Mouse (Mus musculus): ENCODE data around the gene Dcst2. TPM values are rescaled to one million over a fixed set of nuclear protein-coding genes. Genes with fewer than 3 reads are reported as not detected.

Dcst2 gene
- total and polyA plus RNA-seq, 3 experiments = 0.06 TPM; not detected in 2

- Histone ChIP-seq H3K27me3 (ENCODE audit: control insufficient read depth in 1 of 2, insufficient read depth in 2 of 2, low read length in 2 of 2) (peaks cover 7 to 8% of the 10 kb centered on the region in 2 experiments; a peak in 2 of 4 replicates), H3K27ac (ENCODE audit: control insufficient read depth, low read depth, low read length) (no peak overlapping the region), H3K36me3 (ENCODE audit: control insufficient read depth in 1 of 2, insufficient read depth in 2 of 2, low read length in 2 of 2) (peaks cover 0 to 12% of the 10 kb centered on the region in 2 experiments; a peak in 2 of 4 replicates), H3K9me3 (replicated peaks; ENCODE audit: insufficient read depth, low read length) (no peaks in the 10 kb centered on the region), H3K79me2 (ENCODE audit: control insufficient read depth, insufficient read depth, low read length, poor library complexity) (no peaks in the 10 kb centered on the region), H3K4me3 (ENCODE audit: control insufficient read depth in 1 of 2, insufficient read depth in 1 of 2, low read depth in 2 of 2, low read length in 2 of 2) (no peak overlapping the region), H3K4me1 (ENCODE audit: control insufficient read depth in 1 of 2, insufficient read depth in 2 of 2, low read length in 2 of 2) (peaks cover 7 to 21% of the 10 kb centered on the region in 2 experiments), H3K9ac (ENCODE audit: control insufficient read depth, low read depth, low read length, poor library complexity, severe bottlenecking) (no peak overlapping the region)
- no peak for DNase-seq (ENCODE audit: low read depth, low spot score)
- no peak for TF ChIP-seq RCOR1 (IDR thresholded peaks at IDR 0.05; ENCODE audit: low read depth, low read length)
- no peak for TF ChIP-seq ZC3H11A (IDR thresholded peaks at IDR 0.05; ENCODE audit: low read depth, low read length)
- no peak for TF ChIP-seq JUND (IDR thresholded peaks at IDR 0.05; ENCODE audit: low read depth, low read length)
- no peak for TF ChIP-seq USF1 (IDR thresholded peaks at IDR 0.05; ENCODE audit: low read depth, low read length)
- no peak for TF ChIP-seq MAFK (IDR thresholded peaks at IDR 0.05; ENCODE audit: borderline replicate concordance, low read depth, low read length)
These were observed 29.8 kb upstream of the Dcst2 start for GRCm38 (mm10) chr3:89332013-89332412.

- peaks cover 7 to 8% of the 10 kb centered on the region in 2 experiments; a peak in 2 of 4 replicates for H3K27me3 ChIP-seq (ENCODE audit: control insufficient read depth in 1 of 2, insufficient read depth in 2 of 2, low read length in 2 of 2)
- H3K4me3 ChIP-seq (ENCODE audit: control insufficient read depth in 1 of 2, insufficient read depth in 1 of 2, low read depth in 2 of 2, low read length in 2 of 2) = no peak overlapping the region
- DNase-seq (ENCODE audit: low read depth, low spot score) = no peak
- no peaks in the 10 kb centered on the region for H3K9me3 ChIP-seq (replicated peaks; ENCODE audit: insufficient read depth, low read length)
- no peak overlapping the region for H3K27ac ChIP-seq (ENCODE audit: control insufficient read depth, low read depth, low read length)
- H3K4me1 ChIP-seq (ENCODE audit: control insufficient read depth in 1 of 2, insufficient read depth in 2 of 2, low read length in 2 of 2) = peaks cover 7 to 23% of the 10 kb centered on the region in 2 experiments
- TF ChIP-seq NRF1 (IDR thresholded peaks at IDR 0.05; ENCODE audit: insufficient read depth, low read depth, low read length, poor library complexity, severe bottlenecking) = no peak
- no peak for TF ChIP-seq TCF12 (IDR thresholded peaks at IDR 0.05; ENCODE audit: low read depth, low read length)
- TF ChIP-seq POLR2A (IDR thresholded peaks at IDR 0.05; ENCODE audit: control insufficient read depth in 1 of 2, insufficient read depth in 1 of 2, low read depth in 1 of 2, low read length in 2 of 2, poor library complexity in 1 of 2) = no peak
- TF ChIP-seq RCOR1 (IDR thresholded peaks at IDR 0.05; ENCODE audit: low read depth, low read length) = no peak
- H3K79me2 ChIP-seq (ENCODE audit: control insufficient read depth, insufficient read depth, low read length, poor library complexity) = no peaks in the 10 kb centered on the region; the same call in 1 of the 2 replicates
- peaks cover 0 to 12% of the 10 kb centered on the region in 2 experiments; a peak in 2 of 4 replicates for H3K36me3 ChIP-seq (ENCODE audit: control insufficient read depth in 1 of 2, insufficient read depth in 2 of 2, low read length in 2 of 2)
- H3K9ac ChIP-seq (ENCODE audit: control insufficient read depth, low read depth, low read length, poor library complexity, severe bottlenecking) = no peak overlapping the region
These were observed 29.3 kb upstream of the Dcst2 start for GRCm38 (mm10) chr3:89332476-89332875.

- H3K36me3 ChIP-seq (ENCODE audit: control insufficient read depth in 1 of 2, insufficient read depth in 2 of 2, low read length in 2 of 2) = peaks cover 0 to 12% of the 10 kb centered on the region in 2 experiments; a peak in 2 of 4 replicates
- H3K4me3 ChIP-seq (ENCODE audit: control insufficient read depth in 1 of 2, insufficient read depth in 1 of 2, low read depth in 2 of 2, low read length in 2 of 2) = no peak overlapping the region
- no peak overlapping the region for H3K27ac ChIP-seq (ENCODE audit: control insufficient read depth, low read depth, low read length)
- H3K9me3 ChIP-seq (replicated peaks; ENCODE audit: insufficient read depth, low read length) = no peaks in the 10 kb centered on the region
- no peak for DNase-seq (ENCODE audit: low read depth, low spot score)
- TF ChIP-seq RCOR1 (IDR thresholded peaks at IDR 0.05; ENCODE audit: low read depth, low read length) (no peak), TCF12 (IDR thresholded peaks at IDR 0.05; ENCODE audit: low read depth, low read length) (no peak), NELFE (IDR thresholded peaks at IDR 0.05; ENCODE audit: low read depth, low read length) (no peak), GATA1 (IDR thresholded peaks at IDR 0.05; ENCODE audit: low read depth, low read length) (no peak), MAZ (IDR thresholded peaks at IDR 0.05; ENCODE audit: low read depth, low read length) (no peak), POLR2AphosphoS5 (IDR thresholded peaks at IDR 0.05; ENCODE audit: borderline replicate concordance, low read depth, low read length) (no peak), ZKSCAN1 (IDR thresholded peaks at IDR 0.05; ENCODE audit: low read depth, low read length) (no peak), UBTF (IDR thresholded peaks at IDR 0.05; ENCODE audit: borderline replicate concordance, insufficient read depth, low read depth, low read length) (no peak), TAL1 (IDR thresholded peaks at IDR 0.05; ENCODE audit: low read length) (no peak), E2F4 (IDR thresholded peaks at IDR 0.05; ENCODE audit: borderline replicate concordance, low read depth, low read length) (no peak), MAX (IDR thresholded peaks at IDR 0.05; ENCODE audit: low read length) (no peak), ZNF384 (IDR thresholded peaks at IDR 0.05; ENCODE audit: low read depth, low read length) (no peak), MYC (IDR thresholded peaks at IDR 0.05; ENCODE audit: low read depth, low read length) (no peak), MEF2A (IDR thresholded peaks at IDR 0.05; ENCODE audit: extremely low read depth, insufficient replicate concordance, low read depth, low read length, poor library complexity, severe bottlenecking) (no peak), KAT2A (conservative IDR thresholded peaks at IDR 0.05; ENCODE audit: low read depth, low read length) (no peak), CHD1 (IDR thresholded peaks at IDR 0.05; ENCODE audit: low read depth, low read length) (no peak)
- H3K27me3 ChIP-seq (ENCODE audit: control insufficient read depth in 1 of 2, insufficient read depth in 2 of 2, low read length in 2 of 2) = peaks cover 3 to 5% of the 10 kb centered on the region in 2 experiments; a peak in 2 of 4 replicates
- H3K79me2 ChIP-seq (ENCODE audit: control insufficient read depth, insufficient read depth, low read length, poor library complexity) = no peaks in the 10 kb centered on the region; the same call in 1 of the 2 replicates
- H3K4me1 ChIP-seq (ENCODE audit: control insufficient read depth in 1 of 2, insufficient read depth in 2 of 2, low read length in 2 of 2) = peaks cover 7 to 23% of the 10 kb centered on the region in 2 experiments
- no peak overlapping the region for H3K9ac ChIP-seq (ENCODE audit: control insufficient read depth, low read depth, low read length, poor library complexity, severe bottlenecking)
These were observed 28.7 kb upstream of the Dcst2 start for GRCm38 (mm10) chr3:89333053-89333452.
